Mouse (Mus musculus): ENCODE measurements around the gene Mindy1.

Mindy1 gene

DNA sequence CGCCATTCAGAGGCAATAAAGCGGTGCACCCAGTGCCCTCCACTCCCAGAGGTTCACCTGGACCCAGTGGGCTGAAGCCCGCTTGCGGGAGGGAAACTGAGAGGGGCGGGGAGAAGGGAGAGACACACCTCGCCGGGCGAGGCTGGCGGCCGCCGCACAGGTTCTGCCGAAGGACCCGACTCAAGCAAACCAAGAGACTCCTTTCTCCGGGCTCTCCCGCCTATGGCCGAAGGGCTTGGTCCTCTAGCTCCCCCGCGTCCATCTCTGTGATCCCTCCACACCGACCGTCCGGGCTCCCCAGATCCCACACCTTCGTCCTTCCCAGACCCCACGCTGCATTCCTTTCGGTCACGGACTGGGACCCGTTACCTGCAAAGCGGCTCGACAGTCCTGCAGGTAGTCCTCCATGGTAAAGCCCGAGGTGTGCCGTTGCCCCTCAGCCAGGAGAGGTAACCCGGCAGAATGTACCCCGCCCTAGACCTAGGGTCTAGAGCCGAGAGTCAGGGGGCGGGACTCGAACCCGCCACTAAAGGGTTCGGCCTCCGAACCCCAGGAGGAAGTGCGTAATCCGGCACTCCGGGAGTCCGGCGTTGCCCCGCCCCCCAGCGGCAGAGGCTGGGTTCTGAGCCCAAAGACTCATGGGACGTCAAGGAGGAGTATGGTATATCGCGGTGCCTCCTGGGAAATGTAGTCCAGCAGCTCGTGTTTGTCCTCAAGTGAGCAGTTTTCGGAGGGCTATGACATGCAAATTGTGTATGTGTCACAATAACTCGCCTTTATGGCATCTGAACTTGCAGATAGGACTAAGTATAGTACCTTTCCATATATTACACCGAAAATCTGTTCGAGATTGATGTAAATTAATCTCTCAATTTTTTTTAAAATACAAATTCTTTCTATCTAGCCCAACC is at the start of gene Mindy1, which contains the start of gene Prune1:
Gene Mindy1 (plus strand): TSS at position 130 of the 911 bp plus-strand sequence.
Gene Prune1 (minus strand): TSS at position 861 of the 911 bp plus-strand sequence.
- DNase-seq: peak; percentile 99

DNA sequence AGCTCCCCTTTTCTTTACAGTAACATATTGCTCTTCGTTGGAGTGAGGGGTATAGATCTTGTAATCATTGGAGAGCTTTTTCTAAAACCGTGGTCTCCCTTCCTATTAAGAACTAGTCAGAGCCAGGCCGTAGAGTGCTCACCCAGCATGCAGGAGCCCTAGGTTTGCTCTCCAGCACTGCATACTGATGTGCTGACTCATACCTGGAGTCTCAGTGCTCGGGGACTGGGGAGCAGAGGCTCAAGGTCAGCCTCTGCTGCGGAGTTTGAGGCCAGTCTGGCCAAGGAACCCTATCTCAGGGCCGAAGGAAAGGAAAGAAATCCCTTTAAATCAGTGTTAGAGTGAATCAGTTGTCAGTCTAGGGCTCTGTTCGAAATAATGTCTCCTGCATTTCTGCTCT is 48.4 kb upstream of the Mindy1 start:
- DNase-seq: no peak

DNA sequence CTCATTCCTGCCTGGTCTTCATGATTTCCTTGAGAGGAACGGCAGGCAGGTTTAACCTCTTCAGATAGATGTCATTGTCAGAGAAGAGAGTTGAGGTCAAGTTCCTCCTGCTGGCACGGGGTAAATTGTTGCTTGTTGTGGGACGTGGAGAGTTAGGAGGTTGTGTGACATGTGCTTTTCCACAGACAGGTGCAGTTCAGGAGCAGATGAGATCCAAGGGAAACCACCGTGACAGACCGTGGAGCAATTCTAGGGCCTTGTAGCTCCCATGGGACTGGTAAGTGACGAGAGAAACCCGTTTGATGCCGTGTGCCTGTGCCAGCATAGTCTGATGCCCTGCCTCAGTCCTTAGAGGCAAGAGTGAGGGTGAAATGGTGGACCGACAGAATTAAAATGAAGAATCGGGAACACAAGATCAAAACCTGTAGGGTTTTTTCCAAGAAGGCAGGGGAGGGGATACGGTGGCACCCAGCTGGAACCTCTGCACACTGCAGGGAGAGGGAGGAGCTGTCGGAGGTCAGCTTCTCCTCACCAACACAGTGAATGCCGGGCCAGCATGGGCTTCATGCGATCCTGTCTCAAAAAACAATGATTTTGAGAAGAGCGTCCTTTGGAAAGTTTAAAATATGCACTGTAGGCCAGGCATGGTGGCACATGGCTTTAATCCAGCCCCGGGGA is 47.7 kb upstream of the Mindy1 start:
- no peak for DNase-seq

DNA sequence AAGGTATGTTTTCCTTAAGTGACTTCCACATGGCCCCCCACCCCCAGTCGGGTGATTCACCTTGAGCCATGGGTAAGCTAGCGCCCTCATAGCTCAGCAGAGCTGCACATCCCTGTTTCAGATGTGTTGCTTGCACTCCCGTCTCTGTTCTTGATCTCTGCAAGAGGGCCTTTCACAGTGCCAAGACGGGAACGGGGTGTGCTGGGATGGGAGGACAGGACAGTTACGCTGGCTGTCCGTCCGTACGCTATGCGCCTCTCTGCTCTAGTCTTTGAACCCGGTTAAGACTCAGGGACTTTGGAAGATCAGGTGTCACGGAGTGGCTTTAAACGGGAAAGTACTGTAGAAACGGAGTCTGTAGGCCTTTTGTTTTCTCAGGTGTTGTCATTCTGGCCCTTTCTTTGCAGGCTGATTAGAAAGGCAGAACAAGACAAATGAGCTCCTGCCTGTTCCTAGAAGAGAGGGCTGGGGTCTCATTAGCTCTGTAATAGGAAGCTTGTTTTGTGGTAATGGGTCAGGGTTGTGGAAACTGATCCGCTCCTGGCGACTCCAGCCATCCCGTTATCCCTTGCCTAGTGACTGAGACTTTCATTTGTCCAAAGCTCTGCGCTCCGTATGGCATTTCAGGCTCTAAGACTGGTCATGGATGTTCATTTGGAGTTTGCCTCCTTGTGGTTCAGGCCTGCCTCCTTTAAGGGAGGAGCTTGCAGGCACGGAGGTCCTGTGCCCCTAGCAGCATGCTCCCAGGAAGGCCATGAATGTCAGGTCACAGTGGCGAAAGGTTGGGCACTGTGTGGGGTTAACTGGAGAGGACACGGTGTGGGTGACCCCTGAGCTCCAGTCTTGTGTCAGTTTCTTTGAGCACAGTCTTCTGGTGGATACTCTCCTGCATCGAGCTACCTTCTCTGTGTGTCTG is 45.5 kb upstream of the Mindy1 start:
- no peak for DNase-seq

DNA sequence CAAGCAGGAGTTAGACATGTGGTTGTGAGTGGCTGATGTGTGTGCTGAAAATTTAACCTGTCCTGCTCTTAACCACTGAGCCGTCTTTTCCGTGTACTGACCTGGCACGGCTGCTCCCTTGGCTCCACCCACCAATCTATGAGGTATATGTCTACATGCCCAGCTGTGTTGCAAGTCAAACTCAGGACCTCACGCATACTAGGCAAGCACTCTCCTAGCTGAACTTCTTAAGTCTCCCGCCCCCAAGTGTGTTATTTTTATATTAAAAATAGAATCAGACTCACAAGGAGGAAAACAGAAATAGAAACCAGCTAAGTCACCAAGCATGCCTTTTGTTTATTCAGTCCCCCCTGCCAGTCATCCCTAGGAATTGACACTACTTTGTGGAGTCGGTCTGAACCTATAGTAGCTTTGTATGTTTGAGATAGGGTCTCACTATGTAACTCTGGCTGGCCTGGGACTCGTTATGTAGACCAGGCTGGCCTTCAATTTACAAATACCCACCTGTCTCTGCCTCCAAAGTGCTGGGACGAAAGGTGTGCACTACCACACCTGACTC is 43.5 kb upstream of the Mindy1 start:
- no peak for DNase-seq

DNA sequence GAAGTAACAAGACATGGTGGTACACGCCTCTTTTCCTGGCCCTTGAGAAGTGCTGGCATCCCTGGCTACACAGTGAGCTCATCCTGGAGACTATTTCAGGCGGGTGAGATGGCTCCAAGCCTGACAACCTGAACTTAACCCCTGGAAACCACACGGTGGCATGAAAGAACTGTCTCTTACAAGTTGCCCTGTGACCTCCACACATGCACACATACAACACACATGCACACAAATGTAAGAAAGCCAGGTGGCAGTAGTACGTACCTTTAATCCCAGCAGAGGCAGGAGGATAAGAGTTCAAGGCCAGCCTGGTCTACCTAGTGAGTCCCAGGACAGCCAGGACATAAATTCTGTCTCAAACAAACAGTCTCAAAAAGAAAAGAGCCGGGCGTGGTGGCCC is 42.1 kb upstream of the Mindy1 start:
- no peak for DNase-seq

DNA sequence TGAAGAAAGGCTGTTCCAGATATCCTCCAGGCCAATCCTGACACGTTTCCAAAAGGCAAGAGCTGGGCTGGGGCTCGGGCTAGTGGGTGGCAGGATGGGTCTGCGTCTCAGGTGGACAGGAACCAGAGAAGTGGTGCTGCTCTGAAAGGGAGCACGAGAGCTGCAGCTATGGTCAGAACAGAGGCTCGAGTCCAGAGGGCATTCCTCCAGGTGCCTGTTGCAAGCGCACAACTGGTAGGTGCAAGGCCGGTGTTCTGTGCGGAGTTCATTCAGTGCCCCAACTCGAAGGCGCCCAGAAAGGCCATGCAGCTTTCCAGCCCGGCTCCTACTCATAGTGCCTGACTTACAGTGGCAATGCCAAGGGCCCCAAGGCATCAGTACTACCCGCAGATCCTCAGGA is 41.2 kb upstream of the Mindy1 start:
- no peak for DNase-seq

DNA sequence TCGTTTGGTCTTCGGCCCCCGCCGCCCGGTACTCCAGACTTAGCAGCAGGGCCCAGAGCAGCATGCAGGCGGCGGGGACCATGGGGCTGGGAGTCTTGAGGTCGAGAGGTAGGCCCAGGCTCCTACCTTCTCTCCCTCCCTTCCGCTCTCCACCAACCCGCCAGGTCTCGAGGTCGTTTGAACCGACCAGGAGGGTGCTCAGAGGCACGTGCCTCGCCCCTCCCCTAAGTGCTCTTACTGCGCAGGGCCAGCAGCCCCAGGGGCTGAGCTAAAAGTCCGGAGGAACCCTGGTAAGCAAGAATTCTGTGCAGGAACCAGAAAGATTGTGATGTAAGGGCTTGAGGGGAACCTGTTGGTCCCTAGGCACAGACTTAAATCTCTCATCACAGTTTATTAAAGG is 40.2 kb upstream of the Mindy1 start:
- DNase-seq: no peak

DNA sequence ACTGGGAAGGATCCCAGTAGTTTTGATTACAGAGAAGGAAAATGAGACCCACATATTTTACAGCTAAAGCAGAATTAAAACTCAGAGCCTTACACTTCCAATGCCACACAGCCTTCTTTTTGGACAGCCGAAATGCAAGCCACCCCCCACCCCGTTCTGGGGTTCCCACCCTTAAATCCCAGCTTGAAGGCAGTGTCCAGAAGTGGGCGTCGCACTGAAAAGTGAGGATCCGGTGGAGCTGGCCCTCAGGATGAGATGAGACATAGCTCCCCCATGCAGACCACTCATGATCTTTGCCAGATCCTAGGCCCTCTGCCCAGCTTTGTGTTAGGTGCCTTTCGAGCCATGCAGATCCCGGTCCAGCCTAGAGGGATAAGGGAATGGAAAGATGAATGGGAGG is 39.6 kb upstream of the Mindy1 start, which contains the start of gene Gm128:
Gene Gm128 (minus strand): TSS at position 101 of the 400 bp plus-strand sequence.
- no peak for DNase-seq

DNA sequence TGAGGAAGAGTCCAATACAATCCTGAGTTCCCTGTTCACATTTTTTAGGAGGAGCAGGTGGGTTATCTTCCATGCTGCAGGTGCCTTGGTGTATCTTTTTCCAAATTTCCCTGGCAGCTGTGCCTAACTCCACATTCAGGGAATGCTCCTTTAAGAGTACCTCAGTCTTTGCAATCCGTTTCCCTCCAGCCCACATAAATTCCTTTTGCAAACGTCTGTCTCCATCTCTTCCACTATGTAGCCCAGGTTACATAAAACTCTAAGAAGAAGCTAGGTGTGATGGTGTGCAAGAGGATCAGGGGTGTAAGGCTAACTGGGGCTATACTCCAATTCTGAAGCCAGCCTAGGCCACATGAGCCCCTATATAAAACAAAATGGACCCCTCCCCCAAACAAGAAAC is 38.1 kb upstream of the Mindy1 start:
- DNase-seq: no peak

DNA sequence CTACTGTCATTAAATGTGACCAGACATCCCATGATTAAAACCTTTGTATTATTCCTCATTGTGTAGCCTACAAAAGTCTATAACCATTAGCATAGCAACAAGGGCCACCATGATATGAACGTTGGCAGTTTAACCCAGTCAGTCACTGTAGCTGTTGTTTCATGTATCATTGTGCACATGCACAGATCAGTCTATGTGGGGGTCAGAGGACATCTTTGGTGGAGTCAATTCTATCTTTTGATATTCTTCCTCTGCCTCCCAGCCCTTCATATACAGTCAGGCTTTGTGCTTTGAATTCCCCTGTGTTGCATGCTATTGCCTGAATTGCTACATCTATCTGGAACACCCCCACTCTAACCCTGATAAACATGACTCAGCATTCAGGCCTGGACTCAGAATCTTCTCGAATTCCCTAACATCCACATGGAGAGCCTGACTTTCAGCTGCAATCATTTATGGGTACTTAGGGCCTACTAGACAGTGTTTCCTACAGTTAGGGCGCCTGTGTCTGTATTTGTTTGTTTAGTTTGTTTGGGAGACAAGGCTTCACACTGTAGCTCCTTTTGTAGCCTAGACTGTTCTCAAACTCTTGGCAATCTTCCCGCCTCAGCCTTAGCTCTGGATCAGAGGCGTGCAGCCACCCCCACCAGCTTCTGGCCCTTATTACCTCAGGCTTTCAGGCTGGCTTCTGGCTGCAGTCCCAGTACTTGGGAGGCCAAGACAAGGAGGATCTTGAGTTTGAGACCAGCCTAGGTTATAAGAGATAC is 34.5 kb upstream of the Mindy1 start:
- DNase-seq: peak; percentile 71

DNA sequence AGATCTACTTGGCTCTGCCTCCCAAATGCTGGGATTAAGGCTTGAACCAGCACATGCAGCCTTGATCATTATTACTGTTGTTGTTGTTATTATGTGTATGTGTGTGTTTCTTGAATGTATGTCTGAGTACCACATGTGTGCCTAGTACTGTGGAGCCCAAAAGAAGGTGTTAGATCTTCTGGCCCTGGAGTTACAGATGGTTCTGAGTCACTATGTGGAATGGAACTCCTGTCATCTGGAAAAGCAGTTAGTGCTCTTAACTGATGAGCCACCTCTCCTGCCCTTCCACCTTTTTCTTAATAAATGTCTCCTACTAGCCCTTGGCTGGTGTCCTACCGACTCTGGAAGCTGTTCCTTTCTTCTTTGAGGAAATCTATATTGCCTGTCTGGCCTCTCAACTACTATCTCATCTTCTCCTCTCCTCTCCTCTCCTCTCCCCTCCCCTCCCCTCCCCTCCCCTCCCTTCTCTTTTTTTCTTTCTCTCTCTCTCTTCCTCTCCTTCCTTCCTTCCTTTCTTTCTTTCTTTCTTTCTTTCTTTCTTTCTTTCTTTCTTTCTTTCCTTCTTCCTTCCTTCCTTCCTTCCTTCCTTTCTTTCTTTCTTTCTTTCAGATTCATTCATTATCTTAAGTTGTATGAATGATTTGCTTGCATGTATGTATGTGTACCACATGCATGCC is 33.3 kb upstream of the Mindy1 start:
- DNase-seq: no peak

DNA sequence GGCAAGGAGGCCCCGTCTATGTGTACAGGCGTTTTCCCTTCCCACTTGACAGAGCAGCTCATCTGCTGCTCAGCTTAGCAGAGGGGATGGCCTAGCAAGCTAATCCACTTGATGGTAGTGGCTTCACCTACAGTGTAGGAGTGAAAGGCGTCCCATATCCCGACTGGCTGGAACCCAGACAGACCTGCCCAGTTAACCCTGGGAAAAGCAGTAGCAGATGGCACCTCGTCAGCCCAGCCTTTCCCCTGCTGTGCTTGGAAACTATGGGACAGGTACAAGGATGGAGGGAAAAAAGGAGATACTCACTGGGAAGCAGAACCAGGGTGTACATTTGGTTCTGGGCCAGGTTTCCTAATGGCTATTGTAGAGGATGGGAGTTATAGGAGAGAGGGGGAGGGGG is 30.8 kb upstream of the Mindy1 start:
- no peak for DNase-seq

DNA sequence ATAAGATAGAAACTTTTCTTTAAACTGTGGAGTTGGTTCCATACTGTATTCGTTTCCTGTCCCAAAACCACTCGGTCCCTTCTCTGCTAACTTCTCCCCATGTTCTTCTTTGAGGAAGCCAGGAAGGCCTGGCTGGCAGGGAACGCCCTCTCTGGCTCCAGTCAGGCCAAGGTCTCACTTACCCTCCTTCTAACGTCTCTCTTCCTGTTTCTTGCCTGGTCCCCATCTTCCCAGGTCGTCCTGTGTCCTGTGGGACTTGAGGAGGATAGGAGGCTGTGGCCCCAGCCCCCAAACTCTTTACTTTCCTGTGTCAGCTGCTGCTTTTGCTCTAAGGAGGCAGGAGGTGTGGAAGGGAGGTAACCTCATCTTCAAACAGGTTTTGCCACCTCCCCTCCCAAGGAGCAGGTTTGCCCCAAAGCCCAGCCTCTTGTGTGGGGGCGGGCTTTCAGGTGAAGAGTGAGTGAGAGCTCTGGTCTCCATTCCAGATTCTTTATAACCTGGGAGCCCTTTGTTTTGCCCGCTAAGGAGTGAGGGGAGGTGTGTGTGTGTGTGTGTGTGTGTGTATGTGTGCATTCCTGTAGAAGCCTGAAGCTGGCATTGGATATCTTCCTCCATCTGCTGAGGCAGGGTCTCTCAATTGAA is 30.2 kb upstream of the Mindy1 start, which contains the start of gene Bnipl:
Gene Bnipl (minus strand): TSS at position 411 of the 642 bp plus-strand sequence.
- no peak for DNase-seq

DNA sequence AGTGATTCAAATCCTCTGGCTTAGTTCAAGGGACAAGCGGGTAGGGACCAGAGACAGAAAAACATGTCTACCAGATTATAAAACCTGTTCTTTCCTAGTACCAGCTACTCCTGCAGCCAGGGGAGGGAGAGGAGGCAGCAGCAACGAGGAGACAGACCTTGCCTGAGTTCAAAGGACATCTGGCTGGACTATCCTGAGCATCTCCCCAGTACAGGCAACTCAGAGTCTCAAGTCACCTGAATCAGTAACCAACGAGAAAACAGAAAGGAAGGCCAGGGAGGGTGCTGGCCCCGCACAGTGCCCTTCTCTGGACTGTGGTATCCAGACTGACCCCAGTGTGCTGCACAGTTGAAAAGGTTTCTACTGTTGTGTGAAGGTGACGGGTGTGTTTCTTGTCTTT is 24.2 kb upstream of the Mindy1 start:
- DNase-seq: no peak

DNA sequence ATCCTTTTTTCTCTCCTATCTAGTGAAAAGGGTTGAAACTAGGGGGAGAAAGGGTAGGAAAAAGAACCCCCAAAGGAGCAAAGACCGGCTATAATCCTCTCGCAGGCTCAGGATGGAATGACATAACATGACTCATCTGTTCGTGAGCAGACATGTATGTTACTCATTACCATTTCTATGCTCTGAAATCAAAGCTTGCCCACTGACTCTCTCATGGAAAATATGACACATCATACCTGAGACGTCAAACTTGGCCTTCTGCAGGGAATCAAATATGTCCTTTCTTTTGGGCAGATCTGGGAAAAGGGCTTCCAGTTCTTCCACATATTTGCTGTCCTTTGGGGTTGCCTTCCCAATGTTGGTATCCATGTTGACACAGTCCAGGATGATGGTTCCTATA is 19.2 kb upstream of the Mindy1 start:
- no peak for DNase-seq

DNA sequence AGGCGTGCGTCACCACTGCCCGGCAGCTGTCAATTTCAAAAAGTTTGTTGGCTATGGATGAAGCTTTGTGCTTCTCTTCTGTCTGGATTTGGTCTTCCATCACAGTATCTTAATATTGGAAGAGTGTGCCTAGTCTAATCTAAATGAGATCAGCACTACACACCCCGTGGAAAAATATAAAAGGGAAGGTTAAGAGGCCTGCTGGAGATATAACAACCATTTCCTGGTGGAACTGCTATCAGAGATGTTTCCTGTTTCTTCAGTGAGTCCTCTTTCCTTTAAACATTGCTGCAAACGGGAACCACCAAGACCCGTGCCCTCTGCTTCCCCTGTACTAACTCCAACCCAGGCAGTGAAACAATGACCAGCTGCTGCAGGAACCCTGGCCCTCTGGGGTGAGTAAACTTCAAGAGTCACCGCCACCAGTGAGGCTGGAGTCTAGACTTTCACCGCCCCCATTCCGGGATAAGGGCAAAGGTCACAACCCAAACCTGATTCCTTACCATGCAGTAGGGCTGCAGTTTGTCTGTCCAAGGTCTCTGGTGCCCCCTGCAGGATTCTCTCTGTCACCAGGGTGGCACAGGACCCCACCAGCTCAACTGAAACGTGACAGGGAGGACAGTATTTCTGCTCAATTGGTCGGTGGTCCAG is 17.9 kb upstream of the Mindy1 start:
- peak; percentile 57 for DNase-seq

DNA sequence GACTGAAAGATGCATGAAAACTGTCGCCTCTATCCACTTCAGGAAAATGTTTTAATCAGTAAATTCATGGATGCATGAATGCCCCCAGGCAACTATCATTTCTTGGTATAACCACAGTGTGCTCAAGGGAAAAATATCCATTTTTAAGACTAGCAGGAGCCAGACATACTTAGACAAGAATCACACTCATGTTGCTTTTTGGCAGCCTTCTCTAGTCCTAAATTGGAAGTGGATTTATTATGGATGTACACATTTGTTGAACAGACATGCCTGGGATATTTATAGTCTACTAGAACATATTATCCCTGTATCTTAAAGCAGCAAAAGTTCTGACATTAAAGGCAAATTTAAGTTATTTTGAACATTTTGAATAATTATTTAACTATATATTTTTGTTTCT is 16.4 kb upstream of the Mindy1 start:
- no peak for DNase-seq

DNA sequence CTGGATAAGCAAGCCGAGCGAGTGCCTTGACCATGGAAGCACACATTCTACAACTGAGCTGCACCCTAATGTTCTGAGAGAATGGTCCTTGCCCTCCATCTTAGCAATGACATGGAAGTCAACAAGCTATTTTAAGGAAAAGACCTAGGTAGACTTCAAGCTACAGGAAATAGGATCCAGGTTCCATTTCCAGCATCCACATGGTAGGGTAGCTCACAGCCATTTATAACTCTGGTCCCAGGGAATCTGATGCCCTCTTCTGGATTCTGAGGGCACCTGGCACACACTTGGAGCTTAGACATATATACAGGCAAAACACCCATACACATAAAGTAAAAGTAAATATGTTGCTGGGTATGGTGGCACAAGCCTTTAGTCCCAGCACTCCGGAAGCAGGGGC is 15.1 kb upstream of the Mindy1 start:
- DNase-seq: no peak

DNA sequence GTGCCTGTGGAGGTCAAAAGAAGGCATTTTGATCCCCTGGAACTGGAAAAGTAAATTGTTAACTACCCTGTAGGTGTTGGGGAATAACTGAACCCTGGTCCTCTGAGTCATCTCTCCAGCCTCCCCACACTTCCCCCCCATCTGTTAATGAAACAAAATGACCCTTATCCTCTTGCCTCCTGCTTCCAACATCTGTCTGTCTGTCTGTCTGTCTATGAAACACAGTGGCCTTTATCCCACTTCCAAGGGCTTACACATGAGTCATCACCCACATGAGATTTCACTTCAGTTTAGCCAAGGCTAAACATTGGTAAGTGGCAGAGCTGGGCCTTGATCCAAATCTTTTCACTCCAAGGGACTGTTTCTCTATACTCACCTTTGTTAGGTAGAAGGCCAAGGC is 13.3 kb upstream of the Mindy1 start:
- no peak for DNase-seq

Measured in layer of hippocampus, adult 9-11 months (tissue).